Mouse (Mus musculus): Measurements from ENCODE around the gene Pxylp1. TPM values are rescaled to one million over a fixed set of nuclear protein-coding genes. Genes with fewer than 3 reads are reported as not detected.
"Not testable (repeated sequence)": the region's sequence is repeated elsewhere in the genome, so short reads cannot be mapped to it uniquely, and the experiment has no call there.

Gene Pxylp1
- polyA plus RNA-seq (2015; fragmentation: Nextera tagmentation; extraction: Ambion mirVana): 22.2 and 24.4 TPM in 2 replicates

- no peak within 1 kb of the TSS for H3K4me2 ChIP-seq (replicated peaks; ENCODE audit: low read depth, low read length)
- 19% methylated on average over 3 of the region's 3 CpGs for WGBS
- peaks cover 26% of the 10 kb centered on the region for H3K4me1 ChIP-seq (ENCODE audit: insufficient read depth, low read length)
- peaks cover 5% of the 10 kb centered on the region; the same call in 1 of the 2 replicates for H3K27me3 ChIP-seq (ENCODE audit: insufficient read depth, low read length)
- H3K4me3 ChIP-seq (ENCODE audit: low read length): no peak within 1 kb of the TSS
- ATAC-seq (ENCODE audit: low FRiP score, low TSS enrichment): no peak
- peak within 1 kb of the TSS; percentile 15; the same call in 1 of the 2 replicates for H3K27ac ChIP-seq (ENCODE audit: low read length)
- no peak within 1 kb of the TSS for H3K9ac ChIP-seq (replicated peaks; ENCODE audit: low read length)
- H3K36me3 ChIP-seq (ENCODE audit: insufficient read depth, low read length): no peaks in the 10 kb centered on the region
- no peaks in the 10 kb centered on the region for H3K9me3 ChIP-seq (ENCODE audit: low read length)
These were observed at the start of gene Pxylp1 for GRCm38 (mm10) chr9:96892546-96892945. Gene Pxylp1, minus strand, starts transcription at chr9:96892669.

- WGBS: 69% methylated on average over 5 of the region's 5 CpGs
- Histone ChIP-seq H3K4me1 (ENCODE audit: insufficient read depth, low read length) (no peaks in the 10 kb centered on the region), H3K9ac (replicated peaks; ENCODE audit: low read length) (no peak overlapping the region), H3K27ac (ENCODE audit: low read length) (no peak overlapping the region), H3K27me3 (ENCODE audit: insufficient read depth, low read length) (no peaks in the 10 kb centered on the region), H3K36me3 (ENCODE audit: insufficient read depth, low read length) (peaks cover 19% of the 10 kb centered on the region), H3K4me3 (ENCODE audit: low read length) (no peak overlapping the region), H3K4me2 (replicated peaks; ENCODE audit: low read depth, low read length) (no peak overlapping the region), H3K9me3 (ENCODE audit: low read length) (peaks cover 4% of the 10 kb centered on the region; the same call in 1 of the 2 replicates)
- ATAC-seq (ENCODE audit: low FRiP score, low TSS enrichment): no peak
These were observed 46.4 kb upstream of the Pxylp1 start for GRCm38 (mm10) chr9:96938887-96939286.

- not testable (repeated sequence) for H3K4me1 ChIP-seq (ENCODE audit: insufficient read depth, low read length); H3K27ac ChIP-seq (ENCODE audit: low read length); H3K4me2 ChIP-seq (replicated peaks; ENCODE audit: low read depth, low read length); H3K4me3 ChIP-seq (ENCODE audit: low read length); H3K36me3 ChIP-seq (ENCODE audit: insufficient read depth, low read length); ATAC-seq (ENCODE audit: low FRiP score, low TSS enrichment); H3K9ac ChIP-seq (replicated peaks; ENCODE audit: low read length); H3K9me3 ChIP-seq (ENCODE audit: low read length); H3K27me3 ChIP-seq (ENCODE audit: insufficient read depth, low read length)
- WGBS: 90% methylated on average over 2 of the region's 2 CpGs
These were observed 44.0 kb upstream of the Pxylp1 start for GRCm38 (mm10) chr9:96936427-96936826.

- no peak for ATAC-seq (ENCODE audit: low FRiP score, low TSS enrichment)
- H3K4me3 ChIP-seq (ENCODE audit: low read length): no peak overlapping the region
- no peak overlapping the region for H3K27ac ChIP-seq (ENCODE audit: low read length)
- 0 out of 2 replicates have a peak, but pooled peaks cover 4% of the 10 kb centered on the region for H3K27me3 ChIP-seq (ENCODE audit: insufficient read depth, low read length)
- peaks cover 4% of the 10 kb centered on the region; the same call in 1 of the 2 replicates for H3K9me3 ChIP-seq (ENCODE audit: low read length)
- H3K36me3 ChIP-seq (ENCODE audit: insufficient read depth, low read length): peaks cover under 1% of the 10 kb centered on the region; the same call in 1 of the 2 replicates
- H3K4me1 ChIP-seq (ENCODE audit: insufficient read depth, low read length): no peaks in the 10 kb centered on the region
- H3K4me2 ChIP-seq (replicated peaks; ENCODE audit: low read depth, low read length): no peak overlapping the region
- H3K9ac ChIP-seq (replicated peaks; ENCODE audit: low read length): no peak overlapping the region
- WGBS: 38% methylated on average over 15 of the region's 15 CpGs
These were observed 43.3 kb upstream of the Pxylp1 start for GRCm38 (mm10) chr9:96935556-96936300.

- WGBS: 78% methylated on average over 3 of the region's 3 CpGs
- 0 out of 2 replicates have a peak, but pooled peaks cover 4% of the 10 kb centered on the region for H3K27me3 ChIP-seq (ENCODE audit: insufficient read depth, low read length)
These were observed 42.3 kb upstream of the Pxylp1 start for GRCm38 (mm10) chr9:96934816-96935215.

GRCm38 (mm10) chr9:96932751-96933150 is 40.3 kb upstream of the Pxylp1 start:
- WGBS: 91% methylated on average over 8 of the region's 8 CpGs

More at GRCm38 (mm10) chr9:96934816-96935215, 42.3 kb upstream of the Pxylp1 start:
- H3K4me1 ChIP-seq (ENCODE audit: insufficient read depth, low read length): no peaks in the 10 kb centered on the region
- H3K27ac ChIP-seq (ENCODE audit: low read length): no peak overlapping the region
- H3K36me3 ChIP-seq (ENCODE audit: insufficient read depth, low read length): no peaks in the 10 kb centered on the region
- H3K4me3 ChIP-seq (ENCODE audit: low read length): no peak overlapping the region
- H3K4me2 ChIP-seq (replicated peaks; ENCODE audit: low read depth, low read length): no peak overlapping the region
- peaks cover 3% of the 10 kb centered on the region; the same call in 1 of the 2 replicates for H3K9me3 ChIP-seq (ENCODE audit: low read length)
- H3K9ac ChIP-seq (replicated peaks; ENCODE audit: low read length): no peak overlapping the region
- ATAC-seq (ENCODE audit: low FRiP score, low TSS enrichment): no peak

GRCm38 (mm10) chr9:96923577-96924316 is 31.3 kb upstream of the Pxylp1 start:
- peaks cover 11% of the 10 kb centered on the region for H3K9me3 ChIP-seq (ENCODE audit: low read length)
- H3K9ac ChIP-seq (replicated peaks; ENCODE audit: low read length): no peak overlapping the region
- no peak overlapping the region for H3K4me2 ChIP-seq (replicated peaks; ENCODE audit: low read depth, low read length)
- 0 out of 2 replicates have a peak, but pooled peaks cover 4% of the 10 kb centered on the region for H3K27me3 ChIP-seq (ENCODE audit: insufficient read depth, low read length)
- no peak overlapping the region for H3K27ac ChIP-seq (ENCODE audit: low read length)
- H3K36me3 ChIP-seq (ENCODE audit: insufficient read depth, low read length): no peaks in the 10 kb centered on the region
- no peak for ATAC-seq (ENCODE audit: low FRiP score, low TSS enrichment)
- WGBS: 77% methylated on average over 17 of the region's 17 CpGs
- H3K4me3 ChIP-seq (ENCODE audit: low read length): no peak overlapping the region
- no peaks in the 10 kb centered on the region for H3K4me1 ChIP-seq (ENCODE audit: insufficient read depth, low read length)

More at GRCm38 (mm10) chr9:96932751-96933150, 40.3 kb upstream of the Pxylp1 start:
- no peaks in the 10 kb centered on the region for H3K36me3 ChIP-seq (ENCODE audit: insufficient read depth, low read length)
- no peak overlapping the region for H3K4me3 ChIP-seq (ENCODE audit: low read length)
- H3K4me2 ChIP-seq (replicated peaks; ENCODE audit: low read depth, low read length): no peak overlapping the region
- no peak overlapping the region for H3K9ac ChIP-seq (replicated peaks; ENCODE audit: low read length)
- peaks cover 3% of the 10 kb centered on the region; the same call in 1 of the 2 replicates for H3K9me3 ChIP-seq (ENCODE audit: low read length)
- ATAC-seq (ENCODE audit: low FRiP score, low TSS enrichment): no peak
- 0 out of 2 replicates have a peak, but pooled peaks cover 4% of the 10 kb centered on the region for H3K27me3 ChIP-seq (ENCODE audit: insufficient read depth, low read length)
- H3K27ac ChIP-seq (ENCODE audit: low read length): no peak overlapping the region
- H3K4me1 ChIP-seq (ENCODE audit: insufficient read depth, low read length): no peaks in the 10 kb centered on the region

- Histone ChIP-seq H3K27me3 (ENCODE audit: insufficient read depth, low read length) (0 out of 2 replicates have a peak, but pooled peaks cover 4% of the 10 kb centered on the region), H3K36me3 (ENCODE audit: insufficient read depth, low read length) (no peaks in the 10 kb centered on the region), H3K4me3 (ENCODE audit: low read length) (no peak overlapping the region), H3K27ac (ENCODE audit: low read length) (no peak overlapping the region), H3K9me3 (ENCODE audit: low read length) (peaks cover 11% of the 10 kb centered on the region), H3K4me2 (replicated peaks; ENCODE audit: low read depth, low read length) (no peak overlapping the region), H3K4me1 (ENCODE audit: insufficient read depth, low read length) (no peaks in the 10 kb centered on the region), H3K9ac (replicated peaks; ENCODE audit: low read length) (no peak overlapping the region)
- WGBS: 69% methylated on average over 6 of the region's 6 CpGs
- ATAC-seq (ENCODE audit: low FRiP score, low TSS enrichment): no peak
These were observed 30.6 kb upstream of the Pxylp1 start for GRCm38 (mm10) chr9:96923119-96923518.

GRCm38 (mm10) chr9:96916620-96917538 is 24.4 kb upstream of the Pxylp1 start:
- Histone ChIP-seq H3K36me3 (ENCODE audit: insufficient read depth, low read length) (no peaks in the 10 kb centered on the region), H3K4me1 (ENCODE audit: insufficient read depth, low read length) (no peaks in the 10 kb centered on the region), H3K9ac (replicated peaks; ENCODE audit: low read length) (no peak overlapping the region), H3K27me3 (ENCODE audit: insufficient read depth, low read length) (no peaks in the 10 kb centered on the region), H3K9me3 (ENCODE audit: low read length) (peaks cover 7% of the 10 kb centered on the region), H3K4me2 (replicated peaks; ENCODE audit: low read depth, low read length) (no peak overlapping the region), H3K27ac (ENCODE audit: low read length) (no peak overlapping the region), H3K4me3 (ENCODE audit: low read length) (no peak overlapping the region)
- WGBS: 40% methylated on average over 27 of the region's 27 CpGs
- peak; percentile 86 for ATAC-seq (ENCODE audit: low FRiP score, low TSS enrichment)
